Comparison of ENCODE assay signal across 26 mouse cellular contexts in genomic region chr11:90326146-90326545, GRCm38 (mm10).
"Had no signal": no experiment of that assay in that cellular context is flagged by ENCODE, and none has a peak within 500 bp of the region (broad histone marks: within the 10 kb centered on the region; RNA-seq: fewer than 3 reads in every experiment).

No protein-coding gene starts in this region.

- DNase-seq: liver; liver, embryonic 13.5 days; liver, postnatal 0 days; lung, adult 2 months; lung, embryonic 14.5 days; lung, postnatal 14 days had no signal

- H3K4me3 ChIP-seq: limb, embryonic 10.5 days; limb, embryonic 12.5 days; limb, embryonic 13.5 days; limb, embryonic 15.5 days; liver, embryonic 12.5 days; liver, embryonic 13.5 days; liver, embryonic 15.5 days; lung, embryonic 15.5 days; megakaryocyte, embryonic 14.5 days; midbrain, embryonic 10.5 days; midbrain, embryonic 12.5 days; midbrain, embryonic 13.5 days; midbrain, embryonic 15.5 days; myocyte; neural tube, embryonic 12.5 days; neural tube, embryonic 13.5 days had no signal

- H3K4me1 ChIP-seq: limb, embryonic 10.5 days; limb, embryonic 12.5 days; limb, embryonic 13.5 days; limb, embryonic 15.5 days; liver, embryonic 12.5 days; liver, embryonic 13.5 days; liver, embryonic 15.5 days; megakaryocyte, embryonic 14.5 days; midbrain, embryonic 10.5 days; midbrain, embryonic 12.5 days; midbrain, embryonic 13.5 days; midbrain, embryonic 15.5 days; neural tube, embryonic 12.5 days; neural tube, embryonic 13.5 days had no signal

- H3K27ac ChIP-seq: limb, embryonic 10.5 days; limb, embryonic 12.5 days; limb, embryonic 13.5 days; liver, embryonic 12.5 days; liver, embryonic 13.5 days; liver, embryonic 14.5 days; liver, embryonic 15.5 days; lung, embryonic 15.5 days; macrophage; midbrain, embryonic 10.5 days; midbrain, embryonic 12.5 days; midbrain, embryonic 13.5 days; midbrain, embryonic 15.5 days; neural tube, embryonic 12.5 days; neural tube, embryonic 13.5 days had no signal

- H3K9me3 ChIP-seq: limb, embryonic 10.5 days; limb, embryonic 12.5 days; limb, embryonic 13.5 days; limb, embryonic 15.5 days; liver, embryonic 12.5 days; liver, embryonic 13.5 days; liver, embryonic 15.5 days; lung, embryonic 15.5 days; megakaryocyte, embryonic 14.5 days; midbrain, embryonic 10.5 days; midbrain, embryonic 12.5 days; midbrain, embryonic 13.5 days; midbrain, embryonic 15.5 days; neural tube, embryonic 12.5 days; neural tube, embryonic 13.5 days had no signal

- H3K27me3 ChIP-seq: limb, embryonic 12.5 days; limb, embryonic 13.5 days; limb, embryonic 15.5 days; liver, embryonic 12.5 days; liver, embryonic 13.5 days; liver, embryonic 15.5 days; lung, embryonic 15.5 days; midbrain, embryonic 12.5 days; midbrain, embryonic 13.5 days; midbrain, embryonic 15.5 days; neural tube, embryonic 12.5 days; neural tube, embryonic 13.5 days had no signal

- H3K4me2 ChIP-seq: limb, embryonic 12.5 days; limb, embryonic 13.5 days; limb, embryonic 15.5 days; liver, embryonic 11.5 days; liver, embryonic 12.5 days; liver, embryonic 13.5 days; liver, embryonic 15.5 days; lung, embryonic 14.5 days; lung, embryonic 15.5 days; midbrain, embryonic 12.5 days; midbrain, embryonic 13.5 days; midbrain, embryonic 15.5 days; neural tube, embryonic 12.5 days; neural tube, embryonic 13.5 days had no signal

- ATAC-seq: liver, embryonic 12.5 days; liver, postnatal 0 days; lung, postnatal 0 days; midbrain, embryonic 13.5 days; midbrain, embryonic 15.5 days; midbrain, embryonic 16.5 days had no signal

- H3K36me3 ChIP-seq: limb, embryonic 10.5 days; limb, embryonic 12.5 days; limb, embryonic 13.5 days; limb, embryonic 15.5 days; liver, embryonic 12.5 days; liver, embryonic 13.5 days; liver, embryonic 15.5 days; lung, embryonic 15.5 days; midbrain, embryonic 10.5 days; midbrain, embryonic 12.5 days; midbrain, embryonic 13.5 days; midbrain, embryonic 15.5 days; neural tube, embryonic 12.5 days; neural tube, embryonic 13.5 days had no signal

- H3K9ac ChIP-seq: limb, embryonic 12.5 days; limb, embryonic 13.5 days; limb, embryonic 15.5 days; liver, embryonic 12.5 days; liver, embryonic 13.5 days; liver, embryonic 14.5 days; liver, embryonic 15.5 days; liver, postnatal 0 days; lung, embryonic 14.5 days; lung, embryonic 15.5 days; midbrain, embryonic 12.5 days; midbrain, embryonic 13.5 days; midbrain, embryonic 15.5 days; neural tube, embryonic 12.5 days; neural tube, embryonic 13.5 days had no signal
